Mouse (Mus musculus): ENCODE data around the gene Galnt14.

Galnt14 gene

DNA sequence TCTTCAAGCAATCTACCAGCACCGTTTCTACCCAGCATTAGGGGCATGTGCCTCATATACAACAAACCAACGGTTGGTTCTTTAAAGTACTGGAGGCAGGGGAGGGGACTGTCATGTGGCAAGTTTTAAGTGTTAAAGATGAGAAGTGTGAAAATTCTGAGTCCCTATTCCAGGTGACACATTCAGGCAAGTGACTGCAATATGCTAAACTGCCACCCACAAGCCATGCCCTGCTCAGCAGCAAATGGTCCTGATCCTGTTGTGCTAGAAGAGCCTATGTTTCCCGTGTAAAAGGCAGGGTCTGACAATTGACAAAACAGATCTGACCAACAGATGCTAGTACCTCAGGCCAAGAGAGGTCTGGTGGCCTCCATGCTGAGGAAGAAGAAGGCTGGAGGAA is 149.1 kb downstream of the Galnt14 start:
- no peak for DNase-seq

GRCm38 (mm10) chr17:73560208-73560784 is 150.0 kb downstream of the Galnt14 start:
- no peak for DNase-seq

DNA sequence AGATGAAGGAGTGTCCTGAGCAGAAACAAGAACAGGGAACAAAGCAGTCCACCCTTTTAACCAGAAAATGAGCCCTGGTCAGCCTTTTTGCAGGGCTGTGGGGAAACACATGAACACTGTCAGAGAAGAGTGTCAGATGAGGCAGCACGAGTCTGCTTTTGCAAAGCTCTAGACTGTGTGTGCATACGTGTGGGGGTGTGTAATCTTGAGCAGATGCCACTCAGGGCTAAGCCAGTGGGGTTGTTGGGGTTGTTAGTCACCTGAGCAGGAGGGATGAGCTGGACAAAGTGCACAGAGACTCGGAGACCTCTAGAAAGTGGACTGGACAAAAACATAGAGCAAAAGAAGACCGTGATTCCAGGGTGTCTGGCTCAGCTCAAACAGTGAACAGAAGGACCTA is 150.8 kb downstream of the Galnt14 start:
- no peak for DNase-seq

GRCm38 (mm10) chr17:73557101-73557500 is 153.2 kb downstream of the Galnt14 start:
- no peak for DNase-seq

- no peak for DNase-seq
These were observed 153.8 kb downstream of the Galnt14 start for GRCm38 (mm10) chr17:73556436-73556835.

DNA sequence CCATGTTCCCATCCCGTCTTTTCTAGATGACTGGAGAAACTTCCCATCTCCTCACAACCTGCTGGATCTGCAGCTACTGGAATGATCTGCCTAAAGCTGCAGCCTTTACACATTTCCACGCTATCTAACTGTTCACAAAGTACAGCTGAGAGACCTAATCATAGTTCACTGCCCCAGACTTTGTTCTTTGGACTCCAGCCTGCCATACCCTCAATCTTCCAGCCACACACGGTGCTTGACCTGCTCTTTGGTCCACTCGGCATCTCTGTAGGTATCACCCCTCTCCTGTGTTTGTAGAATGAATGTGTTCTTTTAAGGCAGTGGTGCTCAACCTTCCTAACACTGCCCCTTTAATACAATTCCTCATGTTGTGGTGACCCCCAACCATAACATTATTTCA is 155.6 kb downstream of the Galnt14 start:
- DNase-seq, result no peak

DNA sequence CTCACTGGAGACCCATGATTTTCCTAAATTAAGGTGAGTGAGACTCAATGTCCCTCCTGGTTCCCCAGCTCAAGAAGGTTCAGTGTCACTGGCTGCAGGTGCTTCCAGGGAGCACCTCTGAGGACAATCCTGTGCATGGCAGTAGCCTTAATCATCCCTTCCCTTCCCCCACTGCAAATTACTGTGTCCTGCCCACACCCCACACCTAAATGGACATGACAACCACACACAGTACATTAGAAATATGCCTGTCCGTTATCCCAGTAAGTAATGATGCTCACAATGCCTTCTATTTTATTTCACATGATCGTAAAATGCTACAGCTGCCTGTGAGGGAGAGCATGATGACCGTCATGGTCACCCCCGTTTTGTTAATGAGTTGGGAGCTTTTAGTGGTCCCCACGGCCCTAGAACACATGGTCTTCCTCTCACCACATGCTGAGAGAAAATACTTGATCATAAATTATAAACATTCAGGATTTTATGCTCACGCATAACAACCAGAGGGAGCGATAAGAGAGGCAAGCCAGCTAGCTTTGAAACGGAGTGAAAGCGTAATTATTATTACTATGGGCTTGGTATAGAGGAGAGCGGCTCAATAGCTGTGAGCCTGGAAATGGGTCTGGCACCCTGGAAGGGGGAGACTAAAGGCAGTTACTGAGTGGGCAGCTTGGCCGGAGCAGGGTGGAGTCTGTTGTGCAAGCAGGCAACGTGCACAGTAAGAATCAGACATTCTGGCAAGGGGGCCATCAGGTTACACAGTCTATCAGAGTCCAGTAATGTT is 161.3 kb downstream of the Galnt14 start:
- no peak for DNase-seq

- no peak for DNase-seq
These were observed 162.1 kb downstream of the Galnt14 start for GRCm38 (mm10) chr17:73548119-73548518.

GRCm38 (mm10) chr17:73547483-73547882 is 162.8 kb downstream of the Galnt14 start:
- DNase-seq, result no peak

DNA sequence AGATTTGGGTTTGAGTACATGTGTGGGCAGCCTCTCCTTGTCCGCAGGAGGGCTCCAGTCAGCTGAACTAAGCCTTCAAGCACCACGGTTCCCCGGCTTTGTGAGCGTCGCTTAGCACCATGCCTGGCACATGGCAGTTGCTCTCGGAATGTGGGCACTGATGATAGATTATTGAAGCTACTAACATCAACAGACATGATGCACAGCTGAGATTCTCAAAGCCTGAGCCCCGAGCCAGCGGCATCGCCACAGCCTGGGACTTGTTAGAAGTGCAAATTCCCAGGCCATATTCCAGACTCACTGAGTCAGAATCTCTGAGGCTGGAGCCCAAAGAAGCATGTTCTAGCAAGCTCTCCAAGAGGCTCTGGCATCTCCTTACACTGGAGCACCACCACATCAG is 168.3 kb downstream of the Galnt14 start:
- DNase-seq, result no peak

GRCm38 (mm10) chr17:73541233-73541570 is 169.1 kb downstream of the Galnt14 start:
- no peak for DNase-seq

GRCm38 (mm10) chr17:73540409-73541232 is 169.6 kb downstream of the Galnt14 start:
- DNase-seq, result no peak

DNA sequence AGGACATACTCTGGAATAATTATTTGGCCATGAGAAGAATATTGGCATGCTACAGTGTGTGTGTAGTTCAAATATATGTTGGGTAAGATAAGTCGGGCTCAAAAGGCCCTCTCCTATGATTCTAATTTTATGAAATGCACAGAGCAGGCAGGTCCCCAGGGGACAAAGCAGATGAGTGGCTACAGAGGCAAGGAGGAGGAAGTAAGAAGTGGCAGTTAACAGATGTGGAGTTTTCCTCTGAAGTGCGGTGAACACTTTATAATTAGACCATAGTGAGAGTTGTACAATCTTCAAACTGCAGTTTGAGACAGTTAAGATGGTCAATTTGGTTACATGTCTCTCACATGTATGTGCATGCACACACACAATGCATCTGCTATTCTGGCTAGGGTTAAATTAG is 178.4 kb downstream of the Galnt14 start:
- DNase-seq, result no peak

DNA sequence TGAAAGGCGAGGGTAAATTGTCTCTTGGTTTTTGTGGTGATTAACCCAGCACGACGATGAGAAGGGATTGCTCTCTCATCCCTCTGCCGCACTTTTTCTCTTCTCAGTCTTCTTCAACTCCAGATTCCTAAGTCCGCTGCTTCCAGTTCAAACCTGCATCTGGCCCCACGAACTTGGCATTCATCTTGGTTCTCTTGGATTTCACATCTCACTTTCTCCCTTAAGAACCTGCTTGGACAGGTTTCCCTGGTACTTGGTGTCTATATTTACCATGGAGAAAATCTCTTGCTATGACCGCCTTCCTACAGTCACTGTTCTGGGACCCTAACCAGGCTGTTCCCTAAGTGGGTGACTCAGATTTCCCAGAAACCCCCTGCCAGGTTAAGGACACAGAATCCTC is 188.1 kb downstream of the Galnt14 start:
- no peak for DNase-seq

DNA sequence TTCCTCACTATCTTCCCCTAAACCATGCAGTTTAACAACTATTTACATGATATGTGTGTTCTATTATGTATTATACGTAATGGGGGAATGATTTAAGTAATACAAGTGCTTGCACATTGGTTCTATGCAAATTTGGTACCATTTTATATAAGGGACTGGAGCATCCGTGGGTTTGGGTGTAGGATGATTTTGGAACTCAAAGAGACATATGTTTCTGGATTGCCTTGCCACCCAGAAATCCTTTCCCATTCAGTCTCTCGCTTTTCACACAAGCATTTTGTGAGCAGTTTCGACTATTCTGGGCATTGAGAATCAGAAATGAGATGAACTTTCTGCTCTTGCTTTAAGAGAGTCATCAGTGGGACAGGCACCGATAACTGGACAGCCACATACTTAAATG is 190.9 kb downstream of the Galnt14 start:
- no peak for DNase-seq

DNA sequence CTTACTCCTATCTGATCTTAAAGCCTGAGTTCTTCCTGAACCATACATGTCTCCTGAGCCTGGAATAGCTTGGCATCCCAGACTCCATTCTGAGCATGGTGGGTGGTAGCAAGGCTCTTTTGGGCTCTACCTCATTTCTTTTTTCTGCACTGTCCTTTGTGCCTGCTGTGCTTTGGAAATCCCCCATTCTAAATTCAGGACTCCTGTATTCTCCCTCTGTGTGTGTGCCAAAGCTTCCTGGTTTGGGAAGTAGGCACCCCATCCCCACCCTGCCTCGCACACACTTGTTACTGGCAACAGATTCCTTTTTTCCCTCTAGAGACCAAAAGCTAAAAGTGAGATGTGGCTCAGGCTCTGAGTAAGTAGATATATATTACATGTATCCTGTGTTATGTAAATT is 191.9 kb downstream of the Galnt14 start:
- DNase-seq, result no peak

DNA sequence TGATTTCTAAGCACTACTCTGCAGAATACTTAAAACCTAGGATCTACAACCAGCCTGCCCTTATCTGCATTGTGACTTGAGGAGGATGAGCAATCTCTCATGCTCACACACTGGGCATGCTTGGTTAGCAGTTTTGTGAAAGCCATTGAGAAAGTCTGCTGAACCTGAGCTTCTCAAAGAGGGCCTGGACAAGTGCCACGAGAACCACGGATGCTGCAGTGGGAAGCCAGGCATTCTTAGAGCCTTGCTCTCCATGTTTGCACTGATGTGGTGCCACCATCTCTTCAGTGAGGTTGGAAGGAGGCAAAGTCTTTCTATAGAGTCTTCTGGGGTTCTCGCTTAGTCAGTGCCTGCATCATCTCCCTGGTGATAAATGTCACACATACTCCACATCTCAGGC is 194.7 kb downstream of the Galnt14 start:
- DNase-seq, result no peak

GRCm38 (mm10) chr17:73514862-73515261 is 195.4 kb downstream of the Galnt14 start:
- no peak for DNase-seq

DNA sequence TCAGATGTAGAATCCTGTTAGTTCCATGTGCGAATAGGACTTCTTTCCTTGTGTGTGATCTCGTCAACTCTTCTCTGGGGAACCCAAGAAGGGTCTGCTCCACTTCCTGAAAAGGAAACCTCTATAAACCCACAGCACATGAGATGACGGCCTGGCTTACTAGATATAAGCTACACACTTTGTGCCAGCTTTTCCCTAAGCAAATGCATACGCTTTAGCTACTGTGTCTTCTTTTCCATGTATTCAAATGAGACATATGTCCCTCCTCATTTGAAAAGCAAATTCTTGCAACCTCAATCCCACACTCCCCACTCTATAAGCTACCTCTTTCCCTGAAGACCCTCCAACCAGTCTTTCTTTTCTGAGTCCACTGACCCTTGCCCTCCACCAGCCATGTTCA is 196.0 kb downstream of the Galnt14 start:
- DNase-seq, result no peak

DNA sequence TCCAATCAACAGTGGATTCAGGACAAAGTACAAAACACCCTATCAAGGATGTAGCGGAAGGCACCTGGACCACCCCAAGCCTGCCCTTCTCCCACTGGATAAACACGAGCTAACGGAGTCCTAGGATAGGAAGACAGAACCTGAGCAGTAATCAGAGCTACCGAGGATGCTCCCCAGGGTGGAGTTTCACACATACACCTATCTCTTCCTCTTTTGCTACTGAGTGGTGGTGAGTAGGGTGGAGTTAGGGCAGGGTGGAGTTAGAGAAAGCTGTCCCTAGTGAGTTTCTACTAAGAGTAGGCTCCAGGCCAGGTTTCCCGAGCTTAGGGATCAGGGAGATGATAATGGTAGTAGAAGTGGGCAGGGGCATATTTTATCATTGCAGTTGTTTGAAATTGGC is 197.4 kb downstream of the Galnt14 start:
- DNase-seq, result no peak

GRCm38 (mm10) chr17:73507804-73508535 is 202.3 kb downstream of the Galnt14 start:
- no peak for DNase-seq

- no peak for DNase-seq
These were observed 206.1 kb downstream of the Galnt14 start for GRCm38 (mm10) chr17:73504111-73504510.

- no peak for DNase-seq
These were observed 207.6 kb downstream of the Galnt14 start for GRCm38 (mm10) chr17:73502613-73503012.

All from cerebellum, adult 11-12 months (tissue).